In the genomic region with DNA sequence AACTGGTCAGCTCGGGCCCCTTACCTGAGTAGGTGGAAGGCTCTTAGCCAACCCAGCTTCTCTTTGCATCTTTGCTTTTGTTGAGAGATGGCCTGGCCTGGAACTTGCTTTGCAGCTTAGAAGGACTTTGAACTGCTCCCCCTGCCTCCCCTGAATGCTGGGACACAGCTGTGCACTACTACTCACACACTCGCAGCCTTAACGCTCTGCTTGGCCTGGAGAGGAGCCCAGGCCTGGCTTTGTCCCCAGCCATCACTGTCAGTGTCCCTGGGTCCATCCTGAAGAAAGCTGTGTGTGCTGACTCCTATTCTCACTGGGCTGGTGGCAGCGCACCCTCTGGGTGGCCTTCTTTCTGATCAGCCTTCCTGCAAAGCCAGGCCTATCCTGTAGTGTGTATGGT, we compare ENCODE assay signal across 14 mouse cellular contexts. TPM values are rescaled to one million over a fixed set of nuclear protein-coding genes. Genes with fewer than 3 reads are reported as not detected.
DNase-seq lines count a peak whose midpoint lies in the region; ATAC-seq and TF ChIP-seq lines count a peak whose summit lies in the region.
"Had no signal": no experiment of that assay in that cellular context is flagged by ENCODE, and none has a peak within 500 bp of the region (broad histone marks: within the 10 kb centered on the region; RNA-seq: fewer than 3 reads in every experiment).

No protein-coding gene starts in this region.

- no peaks in the 10 kb centered on the region for H3K27me3 ChIP-seq in embryonic facial prominence, embryonic 13.5 days
- H3K27me3 ChIP-seq in embryonic facial prominence, embryonic 10.5 days (replicated peaks; ENCODE audit: low read depth, poor library complexity, severe bottlenecking) = no peaks in the 10 kb centered on the region
- no peaks in the 10 kb centered on the region for H3K27me3 ChIP-seq in hindbrain, postnatal 0 days (ENCODE audit: insufficient read depth, low read length)
- no peaks in the 10 kb centered on the region for H3K27me3 ChIP-seq in hindbrain, embryonic 12.5 days
- H3K27me3 ChIP-seq in lung, embryonic 16.5 days (ENCODE audit: control insufficient read depth, insufficient read depth, low read depth, low read length) = no peaks in the 10 kb centered on the region
- no peaks in the 10 kb centered on the region for H3K27me3 ChIP-seq in stomach, embryonic 15.5 days (replicated peaks)
- H3K27me3 ChIP-seq: liver, embryonic 12.5 days; megakaryocyte, embryonic 14.5 days; neural tube, embryonic 15.5 days; Patski had no signal

- peaks cover 7% of the 10 kb centered on the region for H3K4me1 ChIP-seq in embryonic facial prominence, embryonic 13.5 days
- peaks cover 12% of the 10 kb centered on the region; the same call in 1 of the 2 replicates for H3K4me1 ChIP-seq in embryonic facial prominence, embryonic 10.5 days
- H3K4me1 ChIP-seq in hindbrain, postnatal 0 days (ENCODE audit: insufficient read depth, low read length) = no peaks in the 10 kb centered on the region
- H3K4me1 ChIP-seq in hindbrain, embryonic 12.5 days = peaks cover 3% of the 10 kb centered on the region; the same call in 1 of the 2 replicates
- H3K4me1 ChIP-seq in lung, embryonic 16.5 days (replicated peaks; ENCODE audit: control insufficient read depth, insufficient read depth, low read length) = peaks cover 44% of the 10 kb centered on the region
- peaks cover 24% of the 10 kb centered on the region for H3K4me1 ChIP-seq in lung, adult 2 months (ENCODE audit: control insufficient read depth, insufficient read depth, low read length)
- H3K4me1 ChIP-seq in stomach, embryonic 15.5 days = peaks cover 26% of the 10 kb centered on the region

- no peak overlapping the region for H3K4me3 ChIP-seq in embryonic facial prominence, embryonic 13.5 days
- no peak overlapping the region for H3K4me3 ChIP-seq in embryonic facial prominence, embryonic 10.5 days
- no peak overlapping the region for H3K4me3 ChIP-seq in hindbrain, postnatal 0 days (ENCODE audit: low read length)
- no peak overlapping the region for H3K4me3 ChIP-seq in hindbrain, embryonic 12.5 days
- H3K4me3 ChIP-seq in lung, embryonic 16.5 days (ENCODE audit: low read length) = no peak overlapping the region
- no peak overlapping the region for H3K4me3 ChIP-seq in lung, adult 2 months (replicated peaks; ENCODE audit: extremely low read depth, low read depth, low read length)
- H3K4me3 ChIP-seq in stomach, embryonic 15.5 days (replicated peaks) = no peak overlapping the region
- H3K4me3 ChIP-seq: liver, embryonic 12.5 days; megakaryocyte, embryonic 14.5 days; neural tube, embryonic 15.5 days had no signal

- no peak overlapping the region for H3K4me2 ChIP-seq in embryonic facial prominence, embryonic 13.5 days
- H3K4me2 ChIP-seq in hindbrain, postnatal 0 days (ENCODE audit: low read depth, low read length) = no peak overlapping the region
- H3K4me2 ChIP-seq in hindbrain, embryonic 12.5 days (replicated peaks) = no peak overlapping the region
- H3K4me2 ChIP-seq in lung, embryonic 16.5 days (ENCODE audit: low read depth, low read length) = no peak overlapping the region
- no peak overlapping the region for H3K4me2 ChIP-seq in stomach, embryonic 15.5 days
- H3K4me2 ChIP-seq: liver, embryonic 12.5 days; neural tube, embryonic 15.5 days had no signal

- H3K9ac ChIP-seq in embryonic facial prominence, embryonic 13.5 days = 0 out of 2 replicates have a peak overlapping the region, but pooled peaks have one; percentile 11
- H3K9ac ChIP-seq in hindbrain, postnatal 0 days (replicated peaks; ENCODE audit: low read length) = no peak overlapping the region
- no peak overlapping the region for H3K9ac ChIP-seq in hindbrain, embryonic 12.5 days
- H3K9ac ChIP-seq in lung, embryonic 16.5 days (ENCODE audit: low read length) = no peak overlapping the region
- no peak overlapping the region for H3K9ac ChIP-seq in stomach, embryonic 15.5 days
- H3K9ac ChIP-seq: liver, embryonic 12.5 days; neural tube, embryonic 15.5 days had no signal

- 86% methylated on average over 4 of the region's 4 CpGs for WGBS in embryonic facial prominence, embryonic 13.5 days
- WGBS in embryonic facial prominence, embryonic 10.5 days = 90% methylated on average over 4 of the region's 4 CpGs
- 39% methylated on average over 4 of the region's 4 CpGs for WGBS in hindbrain, postnatal 0 days
- 85% methylated on average over 4 of the region's 4 CpGs for WGBS in hindbrain, embryonic 12.5 days
- WGBS in lung, embryonic 16.5 days = 61% methylated on average over 4 of the region's 4 CpGs
- 48% methylated on average over 4 of the region's 4 CpGs for WGBS in lung, adult 2 months
- 63% methylated on average over 4 of the region's 4 CpGs for WGBS in stomach, embryonic 15.5 days

- no peak for ATAC-seq in embryonic facial prominence, embryonic 13.5 days (ENCODE audit: insufficient number of reproducible peaks, insufficient read depth, low FRiP score, low TSS enrichment, low read depth)
- no peak for ATAC-seq in hindbrain, postnatal 0 days
- no peak for ATAC-seq in hindbrain, embryonic 12.5 days (ENCODE audit: low FRiP score)
- peak; percentile 56 for ATAC-seq in lung, embryonic 16.5 days (ENCODE audit: low read depth)
- ATAC-seq in stomach, embryonic 15.5 days (ENCODE audit: insufficient read depth, low FRiP score, low read depth) = no peak
- ATAC-seq: forebrain, embryonic 16.5 days; liver, embryonic 12.5 days; Patski had no signal

- H3K36me3 ChIP-seq in embryonic facial prominence, embryonic 13.5 days = 0 out of 2 replicates have a peak, but pooled peaks cover 3% of the 10 kb centered on the region
- H3K36me3 ChIP-seq in embryonic facial prominence, embryonic 10.5 days (replicated peaks) = no peaks in the 10 kb centered on the region; the same call in 1 of the 2 replicates
- H3K36me3 ChIP-seq in hindbrain, postnatal 0 days (ENCODE audit: insufficient read depth, low read length) = no peaks in the 10 kb centered on the region
- no peaks in the 10 kb centered on the region for H3K36me3 ChIP-seq in hindbrain, embryonic 12.5 days
- no peaks in the 10 kb centered on the region for H3K36me3 ChIP-seq in lung, embryonic 16.5 days (ENCODE audit: control insufficient read depth, insufficient read depth, low read length)
- no peaks in the 10 kb centered on the region for H3K36me3 ChIP-seq in stomach, embryonic 15.5 days
- H3K36me3 ChIP-seq: liver, embryonic 12.5 days; neural tube, embryonic 15.5 days had no signal

- H3K9me3 ChIP-seq in embryonic facial prominence, embryonic 13.5 days = no peaks in the 10 kb centered on the region
- H3K9me3 ChIP-seq in embryonic facial prominence, embryonic 10.5 days = no peaks in the 10 kb centered on the region
- H3K9me3 ChIP-seq in hindbrain, postnatal 0 days (ENCODE audit: low read length) = no peaks in the 10 kb centered on the region
- no peaks in the 10 kb centered on the region for H3K9me3 ChIP-seq in hindbrain, embryonic 12.5 days (replicated peaks)
- H3K9me3 ChIP-seq in lung, embryonic 16.5 days (ENCODE audit: control insufficient read depth, low read length) = no peaks in the 10 kb centered on the region
- H3K9me3 ChIP-seq in stomach, embryonic 15.5 days = no peaks in the 10 kb centered on the region
- H3K9me3 ChIP-seq: liver, embryonic 12.5 days; megakaryocyte, embryonic 14.5 days; neural tube, embryonic 15.5 days had no signal

- TF ChIP-seq POLR2A in lung, adult 2 months (IDR thresholded peaks at IDR 0.05; ENCODE audit: borderline replicate concordance, extremely low read depth, low read depth, low read length) = no peak

- no peak for DNase-seq in embryonic facial prominence, embryonic 10.5 days (ENCODE audit: low spot score)
- DNase-seq in hindbrain, postnatal 0 days (ENCODE audit: low spot score) = peak; percentile 41
- no peak for DNase-seq in lung, adult 2 months
- DNase-seq in spleen, adult 18-20 months = no peak
- DNase-seq: cerebellum, adult 2 months had no signal

- no peak for TF ChIP-seq CTCF in hindbrain, postnatal 0 days (IDR thresholded peaks at IDR 0.05; ENCODE audit: low read depth)
- TF ChIP-seq CTCF in lung, adult 2 months (IDR thresholded peaks at IDR 0.05; ENCODE audit: insufficient read depth, low read length) = no peak

- H3K27ac ChIP-seq in embryonic facial prominence, embryonic 13.5 days = no peak overlapping the region
- H3K27ac ChIP-seq in embryonic facial prominence, embryonic 10.5 days (replicated peaks) = no peak overlapping the region
- H3K27ac ChIP-seq in hindbrain, postnatal 0 days = no peak overlapping the region
- H3K27ac ChIP-seq in hindbrain, embryonic 12.5 days = no peak overlapping the region
- peak overlapping the region; percentile 42; the same call in 1 of the 2 replicates for H3K27ac ChIP-seq in lung, embryonic 16.5 days (ENCODE audit: low read length)
- H3K27ac ChIP-seq in stomach, embryonic 15.5 days = peak overlapping the region; percentile 26; the same call in 1 of the 2 replicates
- H3K27ac ChIP-seq: liver, embryonic 12.5 days; neural tube, embryonic 15.5 days had no signal

RNA-seq across cellular contexts. Expression of gene Taf11, which starts 11.0 kb away (rescaled TPM):
- polyA plus RNA-seq in embryonic facial prominence, embryonic 13.5 days (2015; fragmentation: Nextera tagmentation; extraction: Ambion mirVana) = 89.6 and 90.4 TPM in 2 replicates
- polyA plus RNA-seq in embryonic facial prominence, embryonic 10.5 days (2016; fragmentation: Nextera tagmentation; extraction: Ambion mirVana) = 87.5 and 96.2 TPM in 2 replicates
- 7.7 and 15.3 TPM in 2 replicates for total RNA-seq in hindbrain, postnatal 0 days (2014; rRNA removed)
- polyA plus RNA-seq in hindbrain, postnatal 0 days (2015; fragmentation: Nextera tagmentation; extraction: Ambion mirVana) = 54.6 and 62.0 TPM in 2 replicates
- 89.7 and 96.9 TPM in 2 replicates for polyA plus RNA-seq in hindbrain, embryonic 12.5 days (2016; fragmentation: Nextera tagmentation; extraction: Ambion mirVana)
- 62.1 and 67.1 TPM in 2 replicates for polyA plus RNA-seq in lung, embryonic 16.5 days (2015; fragmentation: Nextera tagmentation; extraction: Ambion mirVana)
- 8.3 and 11.5 TPM in 2 replicates for polyA plus RNA-seq in lung, adult 2 months (2012; rRNA removed)
- polyA plus RNA-seq in stomach, embryonic 15.5 days (2015; fragmentation: Nextera tagmentation; extraction: Ambion mirVana) = 56.3 and 62.4 TPM in 2 replicates

RNA-seq across cellular contexts. Expression of gene Anks1, which starts 11.6 kb away (rescaled TPM):
- 13.3 and 13.4 TPM in 2 replicates for polyA plus RNA-seq in embryonic facial prominence, embryonic 13.5 days (2015; fragmentation: Nextera tagmentation; extraction: Ambion mirVana)
- 18.0 and 19.4 TPM in 2 replicates for polyA plus RNA-seq in embryonic facial prominence, embryonic 10.5 days (2016; fragmentation: Nextera tagmentation; extraction: Ambion mirVana)
- total RNA-seq in hindbrain, postnatal 0 days (2014; rRNA removed) = 102 and 114 TPM in 2 replicates
- polyA plus RNA-seq in hindbrain, postnatal 0 days (2015; fragmentation: Nextera tagmentation; extraction: Ambion mirVana) = 35.0 and 35.8 TPM in 2 replicates
- polyA plus RNA-seq in hindbrain, embryonic 12.5 days (2016; fragmentation: Nextera tagmentation; extraction: Ambion mirVana) = 86.0 and 91.5 TPM in 2 replicates
- polyA plus RNA-seq in lung, embryonic 16.5 days (2015; fragmentation: Nextera tagmentation; extraction: Ambion mirVana) = 18.1 and 20.2 TPM in 2 replicates
- 89.4 and 97.9 TPM in 2 replicates for polyA plus RNA-seq in lung, adult 2 months (2012; rRNA removed)
- 14.9 and 18.4 TPM in 2 replicates for polyA plus RNA-seq in stomach, embryonic 15.5 days (2015; fragmentation: Nextera tagmentation; extraction: Ambion mirVana)

Comparison
In these comparisons a context has a peak if more than half of its experiments do, and no peak if none do; other contexts are left out.
1. H3K27ac ChIP-seq: peak in lung, embryonic 16.5 days (single experiment) and stomach, embryonic 15.5 days (single experiment); none in embryonic facial prominence, embryonic 13.5 days (single experiment), embryonic facial prominence, embryonic 10.5 days (single experiment), hindbrain, postnatal 0 days (single experiment) and hindbrain, embryonic 12.5 days (single experiment).